Mouse (Mus musculus): ENCODE measurements around the gene Lce1j. TPM values are rescaled to one million over a fixed set of nuclear protein-coding genes. Genes with fewer than 3 reads are reported as not detected.

The Lce1j gene
- polyA plus RNA-seq, 1 experiment from 2014 or later, result not detected

- Histone ChIP-seq H3K27ac (ENCODE audit: low read length) (no peak overlapping the region), H3K36me3 (ENCODE audit: control insufficient read depth, insufficient read depth, low read length) (no peaks in the 10 kb centered on the region), H3K4me1 (ENCODE audit: control insufficient read depth, insufficient read depth, low read length) (no peaks in the 10 kb centered on the region), H3K4me2 (replicated peaks; ENCODE audit: low read depth, low read length) (no peak overlapping the region), H3K9ac (replicated peaks; ENCODE audit: low read depth, low read length) (no peak overlapping the region), H3K9me3 (ENCODE audit: control insufficient read depth, low read depth, low read length) (no peaks in the 10 kb centered on the region), H3K4me3 (ENCODE audit: low read depth, low read length) (no peak overlapping the region), H3K27me3 (ENCODE audit: control insufficient read depth, insufficient read depth, low read length) (no peaks in the 10 kb centered on the region)
- ATAC-seq (ENCODE audit: insufficient number of reproducible peaks, insufficient read depth, low FRiP score, low read depth), result no peak
- 43% methylated on average over 3 of the region's 3 CpGs for WGBS
These were observed 37.1 kb downstream of the Lce1j start for GRCm38 (mm10) chr3:92753197-92753596.

DNA sequence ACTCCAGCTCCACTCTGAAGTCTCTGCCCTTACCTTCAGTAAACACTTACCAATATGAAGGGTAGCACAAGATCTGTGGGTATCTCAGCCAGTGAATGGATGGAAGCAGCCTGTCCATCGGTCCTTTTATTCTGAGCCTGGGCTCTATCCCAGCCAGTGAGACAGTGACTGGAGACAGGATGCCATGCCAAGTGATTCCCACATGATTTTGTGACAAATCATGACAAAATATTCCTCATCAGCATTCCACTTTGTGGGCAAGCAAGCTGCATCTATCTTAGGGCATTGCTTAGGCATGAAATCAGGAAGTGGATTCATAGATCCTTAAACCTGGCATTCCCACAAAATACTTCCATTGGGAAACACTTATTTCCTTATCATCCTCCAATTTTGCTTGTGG is 38.1 kb downstream of the Lce1j start, which contains the start of gene Lce1g:
TSS of gene Lce1g (minus strand) at position 101 of the 400 bp plus-strand sequence.
- 84% methylated on average over 1 of the region's 1 CpGs for WGBS
- no peak within 1 kb of the TSS for H3K9ac ChIP-seq (replicated peaks; ENCODE audit: low read depth, low read length)
- H3K27ac ChIP-seq (ENCODE audit: low read length), result no peak within 1 kb of the TSS
- H3K9me3 ChIP-seq (ENCODE audit: control insufficient read depth, low read depth, low read length), result no peaks in the 10 kb centered on the region
- H3K4me1 ChIP-seq (ENCODE audit: control insufficient read depth, insufficient read depth, low read length), result no peaks in the 10 kb centered on the region
- H3K36me3 ChIP-seq (ENCODE audit: control insufficient read depth, insufficient read depth, low read length), result no peaks in the 10 kb centered on the region
- no peaks in the 10 kb centered on the region for H3K27me3 ChIP-seq (ENCODE audit: control insufficient read depth, insufficient read depth, low read length)
- no peak within 1 kb of the TSS for H3K4me3 ChIP-seq (ENCODE audit: low read depth, low read length)
- ATAC-seq (ENCODE audit: insufficient number of reproducible peaks, insufficient read depth, low FRiP score, low read depth), result no peak
- H3K4me2 ChIP-seq (replicated peaks; ENCODE audit: low read depth, low read length), result no peak within 1 kb of the TSS

GRCm38 (mm10) chr3:92738996-92739395 is 51.3 kb downstream of the Lce1j start, which contains the start of gene Gm38119:
TSS of gene Gm38119 (minus strand) at chr3:92739096.
- no peak for ATAC-seq (ENCODE audit: insufficient number of reproducible peaks, insufficient read depth, low FRiP score, low read depth)
- Histone ChIP-seq H3K36me3 (ENCODE audit: control insufficient read depth, insufficient read depth, low read length) (no peaks in the 10 kb centered on the region), H3K4me3 (ENCODE audit: low read depth, low read length) (no peak within 1 kb of the TSS), H3K27me3 (ENCODE audit: control insufficient read depth, insufficient read depth, low read length) (no peaks in the 10 kb centered on the region), H3K27ac (ENCODE audit: low read length) (no peak within 1 kb of the TSS), H3K4me1 (ENCODE audit: control insufficient read depth, insufficient read depth, low read length) (no peaks in the 10 kb centered on the region), H3K9ac (replicated peaks; ENCODE audit: low read depth, low read length) (no peak within 1 kb of the TSS), H3K4me2 (replicated peaks; ENCODE audit: low read depth, low read length) (no peak within 1 kb of the TSS), H3K9me3 (ENCODE audit: control insufficient read depth, low read depth, low read length) (no peaks in the 10 kb centered on the region)
- 80% methylated on average over 1 of the region's 1 CpGs for WGBS

Other genes starting within 250 kb of the Lce1j start
- 0.25 and 0.52 TPM in 2 replicates for gene Ivl, start 216.8 kb downstream of the Lce1j start, polyA plus RNA-seq (2014; fragmentation: Nextera tagmentation; extraction: Ambion mirVana)
- not detected in 2 replicates for gene Smcp, start 201.5 kb downstream of the Lce1j start, polyA plus RNA-seq (2014; fragmentation: Nextera tagmentation; extraction: Ambion mirVana)
- not detected in 2 replicates for gene 2210017I01Rik, start 183.0 kb downstream of the Lce1j start, polyA plus RNA-seq (2014; fragmentation: Nextera tagmentation; extraction: Ambion mirVana)
- not detected in 2 replicates for gene Lce6a, start 168.9 kb downstream of the Lce1j start, polyA plus RNA-seq (2014; fragmentation: Nextera tagmentation; extraction: Ambion mirVana)
- not detected in 2 replicates for gene Lce1a1, start 142.2 kb downstream of the Lce1j start, polyA plus RNA-seq (2014; fragmentation: Nextera tagmentation; extraction: Ambion mirVana)
- gene Lce1b, start 133.6 kb downstream of the Lce1j start, polyA plus RNA-seq (2014; fragmentation: Nextera tagmentation; extraction: Ambion mirVana), result not detected in 2 replicates
- not detected in 2 replicates for gene Lce1a2, start 120.2 kb downstream of the Lce1j start, polyA plus RNA-seq (2014; fragmentation: Nextera tagmentation; extraction: Ambion mirVana)
- gene Lce1c, start 111.3 kb downstream of the Lce1j start, polyA plus RNA-seq (2014; fragmentation: Nextera tagmentation; extraction: Ambion mirVana), result not detected in 2 replicates
- not detected in 2 replicates for gene Lce1d, start 103.3 kb downstream of the Lce1j start, polyA plus RNA-seq (2014; fragmentation: Nextera tagmentation; extraction: Ambion mirVana)
- gene Lce1e, start 81.4 kb downstream of the Lce1j start, polyA plus RNA-seq (2014; fragmentation: Nextera tagmentation; extraction: Ambion mirVana), result not detected in 2 replicates
- not detected in 2 replicates for gene Lce1f, start 70.2 kb downstream of the Lce1j start, polyA plus RNA-seq (2014; fragmentation: Nextera tagmentation; extraction: Ambion mirVana)
- gene Gm38119, start 51.4 kb downstream of the Lce1j start, polyA plus RNA-seq (2014; fragmentation: Nextera tagmentation; extraction: Ambion mirVana), result not detected in 2 replicates
- not detected in 2 replicates for gene Lce1g, start 38.2 kb downstream of the Lce1j start, polyA plus RNA-seq (2014; fragmentation: Nextera tagmentation; extraction: Ambion mirVana)
- not detected in 2 replicates for gene Lce1h, start 25.4 kb downstream of the Lce1j start, polyA plus RNA-seq (2014; fragmentation: Nextera tagmentation; extraction: Ambion mirVana)
- not detected in 2 replicates for gene Lce1i, start 11.6 kb downstream of the Lce1j start, polyA plus RNA-seq (2014; fragmentation: Nextera tagmentation; extraction: Ambion mirVana)
- not detected in 2 replicates for gene Lce1k, start 17.4 kb upstream of the Lce1j start, polyA plus RNA-seq (2014; fragmentation: Nextera tagmentation; extraction: Ambion mirVana)
- gene Kprp, start 36.7 kb upstream of the Lce1j start, polyA plus RNA-seq (2014; fragmentation: Nextera tagmentation; extraction: Ambion mirVana), result 0.15 TPM in 1 of 2 replicates, not detected in the other
- not detected in 2 replicates for gene Lce1l, start 60.8 kb upstream of the Lce1j start, polyA plus RNA-seq (2014; fragmentation: Nextera tagmentation; extraction: Ambion mirVana)
- gene 2310050C09Rik, start 79.7 kb upstream of the Lce1j start, polyA plus RNA-seq (2014; fragmentation: Nextera tagmentation; extraction: Ambion mirVana), result not detected in 2 replicates
- not detected in 2 replicates for gene Lce3a, start 135.7 kb upstream of the Lce1j start, polyA plus RNA-seq (2014; fragmentation: Nextera tagmentation; extraction: Ambion mirVana)
- not detected in 2 replicates for gene Lce3b, start 142.5 kb upstream of the Lce1j start, polyA plus RNA-seq (2014; fragmentation: Nextera tagmentation; extraction: Ambion mirVana)
- not detected in 2 replicates for gene Lce3c, start 154.0 kb upstream of the Lce1j start, polyA plus RNA-seq (2014; fragmentation: Nextera tagmentation; extraction: Ambion mirVana)
- gene Lce3d, start 166.9 kb upstream of the Lce1j start, polyA plus RNA-seq (2014; fragmentation: Nextera tagmentation; extraction: Ambion mirVana), result not detected in 2 replicates
- not detected in 2 replicates for gene Lce3e, start 176.5 kb upstream of the Lce1j start, polyA plus RNA-seq (2014; fragmentation: Nextera tagmentation; extraction: Ambion mirVana)
- not detected in 2 replicates for gene Lce3f, start 201.7 kb upstream of the Lce1j start, polyA plus RNA-seq (2014; fragmentation: Nextera tagmentation; extraction: Ambion mirVana)
- 0.38 and 0.85 TPM in 2 replicates for gene Crct1, start 225.2 kb upstream of the Lce1j start, polyA plus RNA-seq (2014; fragmentation: Nextera tagmentation; extraction: Ambion mirVana)
- gene Lce1m, start 228.5 kb upstream of the Lce1j start, polyA plus RNA-seq (2014; fragmentation: Nextera tagmentation; extraction: Ambion mirVana), result not detected in 2 replicates